Mouse (Mus musculus) forebrain, embryonic 16.5 days (tissue): ENCODE results near the gene Qrfpr. TPM values are rescaled to one million over a fixed set of nuclear protein-coding genes. Genes with fewer than 3 reads are reported as not detected.

Experiments used
- ATAC-seq: fragments of 200-750 bp; cut with Nextera tagmentation; 2 replicates; pipeline ENCODE4 v1.8.0; 2017; ENCODE audit warnings: mild to moderate bottlenecking, moderate library complexity
- H3K27ac ChIP-seq: fragments of 300-500 bp; sonication (generic); 2 replicates; pipeline ENCODE4 v1.5.1; 2014; ENCODE audit warnings: low read length, control low read depth
- H3K27me3 ChIP-seq: fragments of 300-500 bp; sonication (generic); replicated peaks from 2 replicates; pipeline ENCODE4 v1.6.1; 2014; ENCODE audit warnings: low read length; ENCODE audit not compliant: control insufficient read depth, insufficient read depth
- H3K36me3 ChIP-seq: fragments of 300-500 bp; sonication (generic); 2 replicates; pipeline ENCODE4 v1.6.1; 2014; ENCODE audit not compliant: control insufficient read depth, insufficient read depth
- H3K4me1 ChIP-seq: fragments of 300-500 bp; sonication (generic); replicated peaks from 2 replicates; pipeline ENCODE4 v1.6.1; 2014; ENCODE audit warnings: low read length; ENCODE audit not compliant: control insufficient read depth, insufficient read depth
- H3K4me2 ChIP-seq: fragments of 300-500 bp; sonication (generic); 2 replicates; pipeline ENCODE4 v1.6.1; 2014; ENCODE audit warnings: mild to moderate bottlenecking, low read length, control low read depth
- H3K4me3 ChIP-seq: fragments of 300-500 bp; sonication (generic); replicated peaks from 2 replicates; pipeline ENCODE4 v1.5.1; 2014; ENCODE audit warnings: mild to moderate bottlenecking, low read length, control low read depth
- H3K9ac ChIP-seq: fragments of 300-500 bp; sonication (generic); replicated peaks from 2 replicates; pipeline ENCODE4 v1.6.1; 2014; ENCODE audit warnings: low read depth, low read length, control low read depth
- H3K9me3 ChIP-seq: fragments of 300-500 bp; sonication (generic); 2 replicates; pipeline ENCODE4 v1.6.1; 2016; ENCODE audit warnings: low read length; ENCODE audit not compliant: control insufficient read depth
- WGBS: fragments of 180-500 bp; shearing (Covaris S2); extraction: QIAGEN DNeasy Blood & Tissue Kit; methylation state at CpG from one replicate; pipeline ENCODE4 v1.1.7; 2014; 5-methylcytosine and 5-hydroxymethylcytosine counted together
- polyA plus RNA-seq: library from polyadenylated mRNA; unstranded; fragments of >200 nt; fragmentation: Nextera tagmentation; extraction: Ambion mirVana; gene quantifications from 2 replicates; pipeline ENCODE4 v1.2.1, GENCODE M21; 2015

The Qrfpr gene
- polyA plus RNA-seq: 1.7 and 2.2 TPM in 2 replicates

- 6% methylated on average over 39 of the region's 39 CpGs for WGBS
- peak within 1 kb of the TSS; percentile 40 for H3K4me3 ChIP-seq
- H3K27me3 ChIP-seq: peaks cover 8% of the 10 kb centered on the region; the same call in 1 of the 2 replicates
- no peak within 1 kb of the TSS for H3K27ac ChIP-seq
- peak; percentile 90 for ATAC-seq
- 0 out of 2 replicates have a peak within 1 kb of the TSS, but pooled peaks have one; percentile 9 for H3K9ac ChIP-seq
- H3K36me3 ChIP-seq: no peaks in the 10 kb centered on the region
- H3K4me2 ChIP-seq: peak within 1 kb of the TSS; percentile 71
- peaks cover 4% of the 10 kb centered on the region; the same call in 1 of the 2 replicates for H3K4me1 ChIP-seq
- H3K9me3 ChIP-seq: no peaks in the 10 kb centered on the region
These were observed at the start of gene Qrfpr for GRCm38 (mm10) chr3:36221743-36222682. Gene Qrfpr, minus strand, starts transcription at chr3:36222313.

- Histone ChIP-seq H3K27me3 (no peaks in the 10 kb centered on the region), H3K4me2 (no peak overlapping the region), H3K4me3 (no peak overlapping the region), H3K9ac (no peak overlapping the region), H3K9me3 (no peaks in the 10 kb centered on the region), H3K36me3 (no peaks in the 10 kb centered on the region), H3K27ac (no peak overlapping the region), H3K4me1 (peaks cover 12% of the 10 kb centered on the region)
- 38% methylated on average over 11 of the region's 11 CpGs for WGBS
- peak; percentile 66 for ATAC-seq
These were observed 41.8 kb upstream of the Qrfpr start for GRCm38 (mm10) chr3:36263873-36264272.

GRCm38 (mm10) chr3:36263265-36263664, 41.2 kb upstream of the Qrfpr start:
- Histone ChIP-seq H3K4me2 (no peak overlapping the region), H3K9me3 (no peaks in the 10 kb centered on the region), H3K4me1 (peaks cover 12% of the 10 kb centered on the region), H3K4me3 (no peak overlapping the region), H3K9ac (no peak overlapping the region), H3K27me3 (no peaks in the 10 kb centered on the region), H3K36me3 (no peaks in the 10 kb centered on the region), H3K27ac (no peak overlapping the region)
- 11% methylated on average over 4 of the region's 4 CpGs for WGBS
- ATAC-seq: peak; percentile 89

GRCm38 (mm10) chr3:36250585-36250984, 28.5 kb upstream of the Qrfpr start:
- H3K4me3 ChIP-seq: no peak overlapping the region
- H3K4me2 ChIP-seq: no peak overlapping the region
- H3K27ac ChIP-seq: no peak overlapping the region
- no peaks in the 10 kb centered on the region for H3K9me3 ChIP-seq
- H3K27me3 ChIP-seq: no peaks in the 10 kb centered on the region
- H3K9ac ChIP-seq: no peak overlapping the region
- WGBS: 46% methylated on average over 5 of the region's 5 CpGs
- no peaks in the 10 kb centered on the region for H3K36me3 ChIP-seq
- no peak for ATAC-seq
- no peaks in the 10 kb centered on the region for H3K4me1 ChIP-seq

GRCm38 (mm10) chr3:36248446-36248845, 26.3 kb upstream of the Qrfpr start:
- H3K4me1 ChIP-seq: no peaks in the 10 kb centered on the region
- WGBS: 86% methylated on average over 2 of the region's 2 CpGs
- no peak overlapping the region for H3K4me3 ChIP-seq
- no peaks in the 10 kb centered on the region for H3K36me3 ChIP-seq
- no peak overlapping the region for H3K4me2 ChIP-seq
- no peak for ATAC-seq
- no peak overlapping the region for H3K27ac ChIP-seq
- no peaks in the 10 kb centered on the region for H3K9me3 ChIP-seq
- no peaks in the 10 kb centered on the region for H3K27me3 ChIP-seq
- no peak overlapping the region for H3K9ac ChIP-seq

GRCm38 (mm10) chr3:36229941-36230340, 7.8 kb upstream of the Qrfpr start:
- H3K9ac ChIP-seq: no peak overlapping the region
- H3K27me3 ChIP-seq: no peaks in the 10 kb centered on the region
- H3K4me1 ChIP-seq: no peaks in the 10 kb centered on the region
- H3K36me3 ChIP-seq: no peaks in the 10 kb centered on the region
- no peak overlapping the region for H3K27ac ChIP-seq
- ATAC-seq: no peak
- H3K9me3 ChIP-seq: no peaks in the 10 kb centered on the region
- no peak overlapping the region for H3K4me2 ChIP-seq
- no peak overlapping the region for H3K4me3 ChIP-seq
- 82% methylated on average over 2 of the region's 2 CpGs for WGBS

- Histone ChIP-seq H3K27me3 (peaks cover 5% of the 10 kb centered on the region; the same call in 1 of the 2 replicates), H3K9ac (no peak overlapping the region), H3K36me3 (no peaks in the 10 kb centered on the region), H3K4me1 (0 out of 2 replicates have a peak, but pooled peaks cover 1% of the 10 kb centered on the region), H3K4me2 (no peak overlapping the region), H3K27ac (no peak overlapping the region), H3K9me3 (no peaks in the 10 kb centered on the region), H3K4me3 (no peak overlapping the region)
- no peak for ATAC-seq
- 79% methylated on average over 1 of the region's 1 CpGs for WGBS
These were observed 5.1 kb upstream of the Qrfpr start for GRCm38 (mm10) chr3:36227246-36227645.

- peaks cover 4% of the 10 kb centered on the region; the same call in 1 of the 2 replicates for H3K4me1 ChIP-seq
- peak; percentile 70 for ATAC-seq
- no peak overlapping the region for H3K27ac ChIP-seq
- no peak overlapping the region for H3K4me2 ChIP-seq
- WGBS: 4% methylated on average over 2 of the region's 2 CpGs
- H3K9ac ChIP-seq: no peak overlapping the region
- no peaks in the 10 kb centered on the region for H3K9me3 ChIP-seq
- no peaks in the 10 kb centered on the region for H3K36me3 ChIP-seq
- no peak overlapping the region for H3K4me3 ChIP-seq
- peaks cover 8% of the 10 kb centered on the region; the same call in 1 of the 2 replicates for H3K27me3 ChIP-seq
These were observed 1.2 kb upstream of the Qrfpr start for GRCm38 (mm10) chr3:36223361-36223760.

GRCm38 (mm10) chr3:36212758-36213157, 9.4 kb downstream of the Qrfpr start:
- ATAC-seq: no peak
- no peak overlapping the region for H3K4me3 ChIP-seq

More at GRCm38 (mm10) chr3:36212758-36213157, 9.4 kb downstream of the Qrfpr start:
- Histone ChIP-seq H3K4me1 (peaks cover 9% of the 10 kb centered on the region; the same call in 1 of the 2 replicates), H3K4me2 (no peak overlapping the region), H3K27me3 (no peaks in the 10 kb centered on the region), H3K9me3 (no peaks in the 10 kb centered on the region), H3K9ac (no peak overlapping the region), H3K36me3 (no peaks in the 10 kb centered on the region), H3K27ac (no peak overlapping the region)
- WGBS: 88% methylated on average over 4 of the region's 4 CpGs
